Mouse (Mus musculus) MEL (cell line): ENCODE results near the gene Axin1.

Experiments used
- CTCF ChIP-seq, 3 experiments: IDR thresholded peaks in 2 of 3; conservative IDR thresholded peaks in 1 of 3; 2 replicates each; pipeline ENCODE4 v1.5.1; 2011 to 2012; ENCODE audit warnings: low read length in 3 of 3, low read depth in 2 of 3, mild to moderate bottlenecking in 2 of 3, improper control_type of control experiment in 1 of 3, inconsistent platforms in 1 of 3, mixed read lengths in 1 of 3, moderate library complexity in 1 of 3; ENCODE audit not compliant: control insufficient read depth in 1 of 3, insufficient read depth in 1 of 3, poor library complexity in 1 of 3, severe bottlenecking in 1 of 3
- EP300 ChIP-seq, 2 experiments: IDR thresholded peaks; 2 replicates each; pipeline ENCODE4 v1.6.1; 2011; ENCODE audit warnings: improper control_type of control experiment in 2 of 2, low read length in 2 of 2, low read depth in 1 of 2, mild to moderate bottlenecking in 1 of 2
- ETS1 ChIP-seq: IDR thresholded peaks from 2 replicates; pipeline ENCODE4 v1.6.1; 2012; ENCODE audit warnings: low read depth, mild to moderate bottlenecking, inconsistent platforms, low read length, improper control_type of control experiment, moderate library complexity
- HCFC1 ChIP-seq: IDR thresholded peaks from 2 replicates; pipeline ENCODE4 v1.6.1; 2012; ENCODE audit warnings: low read depth, mild to moderate bottlenecking, inconsistent platforms, low read length, improper control_type of control experiment, moderate library complexity
- MAFK ChIP-seq: IDR thresholded peaks from 2 replicates; pipeline ENCODE4 v1.6.1; 2011; ENCODE audit warnings: low read depth, mild to moderate bottlenecking, low read length, improper control_type of control experiment, borderline replicate concordance
- POLR2A ChIP-seq, 2 experiments: IDR thresholded peaks; 2 replicates each; pipeline ENCODE4 v1.6.1; 2011 to 2012; ENCODE audit warnings: low read length in 2 of 2, mild to moderate bottlenecking in 2 of 2, control low read depth in 1 of 2, improper control_type of control experiment in 1 of 2, low read depth in 1 of 2, moderate library complexity in 1 of 2; ENCODE audit not compliant: control insufficient read depth in 1 of 2, insufficient read depth in 1 of 2, poor library complexity in 1 of 2
- TAL1 ChIP-seq: IDR thresholded peaks from 2 replicates; pipeline ENCODE4 v1.6.1; 2012; ENCODE audit warnings: mild to moderate bottlenecking, inconsistent platforms, low read length, moderate library complexity, mixed read lengths
- TCF12 ChIP-seq: IDR thresholded peaks from 2 replicates; pipeline ENCODE4 v1.6.1; 2014; ENCODE audit warnings: low read depth, mild to moderate bottlenecking, inconsistent platforms, low read length, improper control_type of control experiment, moderate library complexity

GRCm38 (mm10) chr17:26089905-26090632 is 48.4 kb upstream of the Axin1 start, which contains the start of gene Decr2:
- TF ChIP-seq TAL1 (no peak), CTCF (IDR thresholded peaks at IDR 0.05 in 2 of 3, conservative IDR thresholded peaks at IDR 0.05 in 1 of 3; ENCODE audit: control insufficient read depth in 1 of 3, insufficient read depth in 1 of 3, low read depth in 2 of 3, low read length in 3 of 3, poor library complexity in 1 of 3, severe bottlenecking in 1 of 3) (peak; percentile 86 to 98 (median 87)), MAFK (no peak), TCF12 (no peak), HCFC1 (no peak; the same call in none of the 2 replicates), POLR2A (IDR thresholded peaks at IDR 0.05; ENCODE audit: control insufficient read depth in 1 of 2, insufficient read depth in 1 of 2, low read depth in 1 of 2, low read length in 2 of 2, poor library complexity in 1 of 2) (peak in 1 of 2 experiments; percentile 58; a peak in 2 of 4 replicates), EP300 (IDR thresholded peaks at IDR 0.05; ENCODE audit: low read depth in 1 of 2, low read length in 2 of 2) (no peak), ETS1 (peak; percentile 29; the same call in 1 of the 2 replicates)
